Mouse (Mus musculus) heart, embryonic 16.5 days (tissue): ENCODE data around the gene Zbtb20. TPM values are rescaled to one million over a fixed set of nuclear protein-coding genes. Genes with fewer than 3 reads are reported as not detected.
A peak's percentile ranks its signal among the peaks of the same experiment; 100 is the strongest.

Experiments used
- ATAC-seq: fragments of 200-750 bp; cut with Nextera tagmentation; replicated peaks from 2 replicates; pipeline ENCODE4 v1.8.0; 2017; ENCODE audit warnings: moderate number of reproducible peaks; ENCODE audit not compliant: insufficient read depth, low FRiP score; ENCODE audit errors: extremely low read depth
- H3K27ac ChIP-seq: fragments of 300-500 bp; sonication (generic); 2 replicates; pipeline ENCODE4 v1.5.1; 2014; ENCODE audit warnings: mild to moderate bottlenecking, low read length, control low read depth, moderate library complexity
- H3K27me3 ChIP-seq: fragments of 300-500 bp; sonication (generic); 2 replicates; pipeline ENCODE4 v1.6.1; 2014; ENCODE audit warnings: low read length, mixed read lengths; ENCODE audit not compliant: control insufficient read depth, insufficient read depth
- H3K36me3 ChIP-seq: fragments of 300-500 bp; sonication (generic); 2 replicates; pipeline ENCODE4 v1.6.1; 2014; ENCODE audit not compliant: control insufficient read depth, insufficient read depth
- H3K4me1 ChIP-seq: fragments of 300-500 bp; sonication (generic); 2 replicates; pipeline ENCODE4 v1.6.1; 2014; ENCODE audit warnings: low read length, mixed read lengths; ENCODE audit not compliant: control insufficient read depth, insufficient read depth
- H3K4me2 ChIP-seq: fragments of 300-500 bp; sonication (generic); 2 replicates; pipeline ENCODE4 v1.6.1; 2014; ENCODE audit warnings: low read depth, mild to moderate bottlenecking, control low read depth, low read length
- H3K4me3 ChIP-seq: fragments of 300-500 bp; sonication (generic); 2 replicates; pipeline ENCODE4 v1.5.1; 2014; ENCODE audit warnings: mild to moderate bottlenecking, control low read depth, low read length
- H3K9ac ChIP-seq: fragments of 300-500 bp; sonication (generic); 2 replicates; pipeline ENCODE4 v1.6.1; 2014; ENCODE audit warnings: low read length, control low read depth
- H3K9me3 ChIP-seq: fragments of 300-500 bp; sonication (generic); replicated peaks from 2 replicates; pipeline ENCODE4 v1.6.1; 2016; ENCODE audit warnings: low read length; ENCODE audit not compliant: control insufficient read depth
- WGBS: fragments of 180-500 bp; shearing (Covaris S2); extraction: QIAGEN DNeasy Blood & Tissue Kit; methylation state at CpG from one replicate; pipeline ENCODE4 v1.1.7; 2014; 5-methylcytosine and 5-hydroxymethylcytosine counted together
- polyA plus RNA-seq: library from polyadenylated mRNA; unstranded; fragments of >200 nt; fragmentation: Nextera tagmentation; extraction: Ambion mirVana; gene quantifications from 2 replicates; pipeline ENCODE4 v1.2.1, GENCODE M21; 2015

Zbtb20 gene
- polyA plus RNA-seq, 1 experiment from 2014 or later, result 45.2 TPM

GRCm38 (mm10) chr16:43463684-43464475 is 588.2 kb downstream of the Zbtb20 start:
- H3K27me3 ChIP-seq, result no peaks in the 10 kb centered on the region
- H3K4me3 ChIP-seq, result no peak overlapping the region
- no peak overlapping the region for H3K9ac ChIP-seq
- WGBS, result 66% methylated on average over 13 of the region's 13 CpGs
- H3K9me3 ChIP-seq, result no peaks in the 10 kb centered on the region
- ATAC-seq, result no peak
- no peak overlapping the region; the same call in 1 of the 2 replicates for H3K27ac ChIP-seq
- no peak overlapping the region for H3K4me2 ChIP-seq
- no peaks in the 10 kb centered on the region for H3K36me3 ChIP-seq
- peaks cover 22% of the 10 kb centered on the region for H3K4me1 ChIP-seq

- peak; percentile 69 for ATAC-seq
- H3K4me2 ChIP-seq, result peak overlapping the region; percentile 31
- H3K27ac ChIP-seq, result peak overlapping the region; percentile 73
Observed at GRCm38 (mm10) chr16:43464476-43465080, 588.9 kb downstream of the Zbtb20 start.

GRCm38 (mm10) chr16:43465368-43465839 is 589.7 kb downstream of the Zbtb20 start:
- no peaks in the 10 kb centered on the region for H3K27me3 ChIP-seq
- H3K4me2 ChIP-seq, result no peak overlapping the region
- H3K36me3 ChIP-seq, result no peaks in the 10 kb centered on the region
- WGBS, result 66% methylated on average over 3 of the region's 3 CpGs
- H3K4me1 ChIP-seq, result peaks cover 22% of the 10 kb centered on the region
- no peak for ATAC-seq
- peak overlapping the region; percentile 73; the same call in 1 of the 2 replicates for H3K27ac ChIP-seq
- H3K9me3 ChIP-seq, result no peaks in the 10 kb centered on the region
- no peak overlapping the region for H3K9ac ChIP-seq
- no peak overlapping the region for H3K4me3 ChIP-seq

More at GRCm38 (mm10) chr16:43464476-43465080, 588.9 kb downstream of the Zbtb20 start:
- Histone ChIP-seq H3K9ac (peak overlapping the region; percentile 45), H3K4me3 (no peak overlapping the region), H3K36me3 (no peaks in the 10 kb centered on the region), H3K27me3 (no peaks in the 10 kb centered on the region), H3K9me3 (no peaks in the 10 kb centered on the region), H3K4me1 (peaks cover 22% of the 10 kb centered on the region)
- WGBS, result 46% methylated on average over 10 of the region's 10 CpGs

GRCm38 (mm10) chr16:43465921-43466748 is 590.5 kb downstream of the Zbtb20 start:
- no peak overlapping the region; the same call in 1 of the 2 replicates for H3K27ac ChIP-seq
- WGBS, result 88% methylated on average over 9 of the region's 9 CpGs
- peaks cover 22% of the 10 kb centered on the region for H3K4me1 ChIP-seq

GRCm38 (mm10) chr16:43466749-43467065 is 591.0 kb downstream of the Zbtb20 start:
- Histone ChIP-seq H3K9ac (no peak overlapping the region), H3K27ac (0 out of 2 replicates have a peak overlapping the region, but pooled peaks have one; percentile 8), H3K27me3 (no peaks in the 10 kb centered on the region), H3K4me1 (peaks cover 22% of the 10 kb centered on the region), H3K4me3 (no peak overlapping the region), H3K4me2 (no peak overlapping the region), H3K9me3 (no peaks in the 10 kb centered on the region), H3K36me3 (no peaks in the 10 kb centered on the region)
- ATAC-seq, result 0 out of 2 replicates have a peak, but pooled peaks have one; percentile 45
- 68% methylated on average over 2 of the region's 2 CpGs for WGBS

More at GRCm38 (mm10) chr16:43465921-43466748, 590.5 kb downstream of the Zbtb20 start:
- Histone ChIP-seq H3K9me3 (no peaks in the 10 kb centered on the region), H3K4me3 (no peak overlapping the region), H3K9ac (no peak overlapping the region), H3K27me3 (no peaks in the 10 kb centered on the region), H3K4me2 (no peak overlapping the region), H3K36me3 (no peaks in the 10 kb centered on the region)
- ATAC-seq, result no peak

GRCm38 (mm10) chr16:43471060-43471459 is 595.4 kb downstream of the Zbtb20 start:
- no peak overlapping the region for H3K9ac ChIP-seq
- no peak for ATAC-seq
- no peaks in the 10 kb centered on the region for H3K9me3 ChIP-seq
- no peak overlapping the region for H3K4me3 ChIP-seq
- no peaks in the 10 kb centered on the region for H3K36me3 ChIP-seq
- no peak overlapping the region for H3K27ac ChIP-seq
- WGBS, result 72% methylated on average over 3 of the region's 3 CpGs
- no peaks in the 10 kb centered on the region for H3K4me1 ChIP-seq
- no peaks in the 10 kb centered on the region for H3K27me3 ChIP-seq
- H3K4me2 ChIP-seq, result no peak overlapping the region

- H3K4me2 ChIP-seq, result peak overlapping the region; percentile 54
Observed at GRCm38 (mm10) chr16:43474941-43475728, 599.5 kb downstream of the Zbtb20 start.

GRCm38 (mm10) chr16:43476921-43477320 is 601.2 kb downstream of the Zbtb20 start:
- WGBS, result 89% methylated on average over 3 of the region's 3 CpGs
- Histone ChIP-seq H3K36me3 (no peaks in the 10 kb centered on the region), H3K27me3 (no peaks in the 10 kb centered on the region), H3K4me2 (no peak overlapping the region), H3K4me1 (no peaks in the 10 kb centered on the region), H3K9ac (no peak overlapping the region), H3K9me3 (no peaks in the 10 kb centered on the region), H3K27ac (no peak overlapping the region), H3K4me3 (no peak overlapping the region)
- ATAC-seq, result no peak

More at GRCm38 (mm10) chr16:43474941-43475728, 599.5 kb downstream of the Zbtb20 start:
- ATAC-seq, result no peak
- Histone ChIP-seq H3K36me3 (no peaks in the 10 kb centered on the region), H3K9me3 (no peaks in the 10 kb centered on the region), H3K27ac (no peak overlapping the region), H3K4me3 (peak overlapping the region; percentile 34), H3K9ac (0 out of 2 replicates have a peak overlapping the region, but pooled peaks have one; percentile 25), H3K27me3 (no peaks in the 10 kb centered on the region), H3K4me1 (no peaks in the 10 kb centered on the region)
- 69% methylated on average over 11 of the region's 11 CpGs for WGBS
